Mouse (Mus musculus) gastrocnemius, postnatal 25 days (tissue): ENCODE results near the gene Mre11a. TPM values are rescaled to one million over a fixed set of nuclear protein-coding genes. Genes with fewer than 3 reads are reported as not detected.
"Not testable (repeated sequence)": the region's sequence is repeated elsewhere in the genome, so short reads cannot be mapped to it uniquely, and the experiment has no call there.

Experiments used
- DNase-seq: peaks from one replicate; pipeline ENCODE4 v3.0.0; 2022
- total RNA-seq, 2 experiments: library from RNA; stranded (reverse); gene quantifications; 1 replicate in 1 of 2; 2 replicates in 1 of 2; pipeline ENCODE4 v1.2.3; 2021

Gene Mre11a
- total RNA-seq, 2 experiments from 2014 or later, result 7.4 to 8.8 TPM

- no peak for DNase-seq
Observed at GRCm38 (mm10) chr9:14870377-14870776, 85.9 kb downstream of the Mre11a start.

- no peak for DNase-seq
Observed at GRCm38 (mm10) chr9:14870802-14871201, 86.3 kb downstream of the Mre11a start.

- no peak for DNase-seq
Observed at GRCm38 (mm10) chr9:14871536-14871935, 87.1 kb downstream of the Mre11a start.

- DNase-seq, result no peak
Observed at GRCm38 (mm10) chr9:14872181-14872930, 87.9 kb downstream of the Mre11a start.

- DNase-seq, result no peak
Observed at GRCm38 (mm10) chr9:14875743-14876507, 91.5 kb downstream of the Mre11a start.

GRCm38 (mm10) chr9:14876566-14876965 lies 92.1 kb downstream of the Mre11a start:
- not testable (repeated sequence) for DNase-seq

GRCm38 (mm10) chr9:14884641-14885040 lies 100.2 kb downstream of the Mre11a start:
- no peak for DNase-seq

- no peak for DNase-seq
Observed at GRCm38 (mm10) chr9:14885151-14885550, 100.7 kb downstream of the Mre11a start.

GRCm38 (mm10) chr9:14885954-14886353 lies 101.5 kb downstream of the Mre11a start:
- DNase-seq, result no peak

Other genes starting within 250 kb of the Mre11a start
- 100 to 1,000 TPM; 221 to 341 TPM for gene Amotl1, start 139.6 kb upstream of the Mre11a start, total RNA-seq
- not detected for gene Piwil4, start 43.9 kb upstream of the Mre11a start, total RNA-seq
- gene Fut4, start 32.3 kb upstream of the Mre11a start, total RNA-seq, result under 1 TPM; 0.15 to 0.35 TPM
- gene 1700012B09Rik, start 13.6 kb upstream of the Mre11a start, total RNA-seq, result not detected
- gene Ankrd49, start 202 bp downstream of the Mre11a start, total RNA-seq, result 1 to 10 TPM; 6.0 to 8.5 TPM
- gene Gpr83, start 75.6 kb downstream of the Mre11a start, total RNA-seq, result not detected
- not detected for gene Izumo1r, start 119.3 kb downstream of the Mre11a start, total RNA-seq